Mouse (Mus musculus): Measurements from ENCODE around the gene Hemgn. TPM values are rescaled to one million over a fixed set of nuclear protein-coding genes. Genes with fewer than 3 reads are reported as not detected.
A peak's percentile ranks its signal among the peaks of the same experiment; 100 is the strongest.

Hemgn gene
- polyA plus RNA-seq (2015; fragmentation: Nextera tagmentation; extraction: Ambion mirVana), result 3.1 and 12.6 TPM in 2 replicates

GRCm38 (mm10) chr4:46413406-46413805 lies at the start of gene Hemgn:
TSS of gene Hemgn (minus strand) at chr4:46413506.
- Histone ChIP-seq H3K9me3 (no peaks in the 10 kb centered on the region), H3K4me3 (no peak within 1 kb of the TSS)
- no peak for ATAC-seq (ENCODE audit: extremely low read depth, insufficient number of reproducible peaks, low FRiP score, low TSS enrichment)

GRCm38 (mm10) chr4:46458411-46458810 lies 45.1 kb upstream of the Hemgn start:
- Histone ChIP-seq H3K36me3 (peaks cover 44% of the 10 kb centered on the region), H3K9ac (no peak overlapping the region), H3K4me2 (no peak overlapping the region), H3K4me3 (no peak overlapping the region), H3K4me1 (peaks cover 77% of the 10 kb centered on the region), H3K27ac (replicated peaks) (no peak overlapping the region), H3K27me3 (replicated peaks) (no peaks in the 10 kb centered on the region), H3K9me3 (no peaks in the 10 kb centered on the region)
- 90% methylated on average over 2 of the region's 2 CpGs for WGBS
- no peak for ATAC-seq (ENCODE audit: extremely low read depth, insufficient number of reproducible peaks, low FRiP score, low TSS enrichment)

More at GRCm38 (mm10) chr4:46413406-46413805, at the start of gene Hemgn:
- Histone ChIP-seq H3K9ac (no peak within 1 kb of the TSS), H3K4me1 (peaks cover 7% of the 10 kb centered on the region; the same call in 1 of the 2 replicates), H3K4me2 (no peak within 1 kb of the TSS), H3K27me3 (replicated peaks) (0 out of 2 replicates have a peak, but pooled peaks cover 3% of the 10 kb centered on the region), H3K36me3 (no peaks in the 10 kb centered on the region), H3K27ac (replicated peaks) (no peak within 1 kb of the TSS)
- WGBS, result 72% methylated on average over 7 of the region's 7 CpGs

GRCm38 (mm10) chr4:46457186-46457585 lies 43.9 kb upstream of the Hemgn start:
- peaks cover 79% of the 10 kb centered on the region for H3K4me1 ChIP-seq
- H3K27ac ChIP-seq (replicated peaks), result no peak overlapping the region
- H3K27me3 ChIP-seq (replicated peaks), result no peaks in the 10 kb centered on the region
- no peak overlapping the region for H3K9ac ChIP-seq
- no peaks in the 10 kb centered on the region for H3K9me3 ChIP-seq
- no peak overlapping the region for H3K4me2 ChIP-seq
- H3K36me3 ChIP-seq, result peaks cover 32% of the 10 kb centered on the region
- 87% methylated on average over 3 of the region's 3 CpGs for WGBS
- no peak overlapping the region for H3K4me3 ChIP-seq
- ATAC-seq (ENCODE audit: extremely low read depth, insufficient number of reproducible peaks, low FRiP score, low TSS enrichment), result no peak

GRCm38 (mm10) chr4:46456762-46457161 lies 43.5 kb upstream of the Hemgn start:
- H3K4me1 ChIP-seq, result peaks cover 75% of the 10 kb centered on the region
- ATAC-seq (ENCODE audit: extremely low read depth, insufficient number of reproducible peaks, low FRiP score, low TSS enrichment), result no peak
- no peak overlapping the region for H3K9ac ChIP-seq
- H3K4me2 ChIP-seq, result no peak overlapping the region
- H3K27ac ChIP-seq (replicated peaks), result no peak overlapping the region
- no peaks in the 10 kb centered on the region for H3K9me3 ChIP-seq
- H3K27me3 ChIP-seq (replicated peaks), result no peaks in the 10 kb centered on the region
- WGBS, result 83% methylated on average over 4 of the region's 4 CpGs
- peaks cover 29% of the 10 kb centered on the region for H3K36me3 ChIP-seq
- H3K4me3 ChIP-seq, result no peak overlapping the region

GRCm38 (mm10) chr4:46454097-46454864 lies 41.0 kb upstream of the Hemgn start:
- whole genome bisulfite sequencing, result 73% methylated on average over 5 of the region's 5 CpGs
- Histone ChIP-seq H3K4me2 (peak overlapping the region; percentile 88), H3K9me3 (no peaks in the 10 kb centered on the region), H3K27me3 (replicated peaks) (no peaks in the 10 kb centered on the region), H3K9ac (peak overlapping the region; percentile 100; the same call in 1 of the 2 replicates), H3K36me3 (peaks cover 9% of the 10 kb centered on the region), H3K4me1 (peaks cover 76% of the 10 kb centered on the region), H3K27ac (replicated peaks) (no peak overlapping the region), H3K4me3 (peak overlapping the region; percentile 93)
- ATAC-seq (ENCODE audit: extremely low read depth, insufficient number of reproducible peaks, low FRiP score, low TSS enrichment), result no peak

GRCm38 (mm10) chr4:46452855-46453719 lies 39.8 kb upstream of the Hemgn start:
- 36% methylated on average over 13 of the region's 13 CpGs for WGBS
- no peak for ATAC-seq (ENCODE audit: extremely low read depth, insufficient number of reproducible peaks, low FRiP score, low TSS enrichment)
- peak overlapping the region; percentile 100 for H3K9ac ChIP-seq

GRCm38 (mm10) chr4:46452481-46452850 lies 39.2 kb upstream of the Hemgn start:
- Histone ChIP-seq H3K27me3 (replicated peaks) (no peaks in the 10 kb centered on the region), H3K9me3 (no peaks in the 10 kb centered on the region), H3K4me1 (peaks cover 70% of the 10 kb centered on the region), H3K4me2 (peak overlapping the region; percentile 88), H3K9ac (peak overlapping the region; percentile 100), H3K36me3 (peaks cover 9% of the 10 kb centered on the region), H3K27ac (replicated peaks) (peak overlapping the region; percentile 100), H3K4me3 (peak overlapping the region; percentile 93)
- no peak; the same call in 1 of the 2 replicates for ATAC-seq (ENCODE audit: extremely low read depth, insufficient number of reproducible peaks, low FRiP score, low TSS enrichment)
- WGBS, result under 1% methylated on average over 19 of the region's 19 CpGs

More at GRCm38 (mm10) chr4:46452855-46453719, 39.8 kb upstream of the Hemgn start:
- peak overlapping the region; percentile 100 for H3K27ac ChIP-seq (replicated peaks)
- no peaks in the 10 kb centered on the region for H3K27me3 ChIP-seq (replicated peaks)
- no peaks in the 10 kb centered on the region for H3K9me3 ChIP-seq
- peak overlapping the region; percentile 93 for H3K4me3 ChIP-seq
- peaks cover 77% of the 10 kb centered on the region for H3K4me1 ChIP-seq
- peak overlapping the region; percentile 88 for H3K4me2 ChIP-seq
- peaks cover 9% of the 10 kb centered on the region for H3K36me3 ChIP-seq

- Histone ChIP-seq H3K4me2 (peak overlapping the region; percentile 88), H3K4me1 (peaks cover 65% of the 10 kb centered on the region), H3K9ac (peak overlapping the region; percentile 100), H3K9me3 (no peaks in the 10 kb centered on the region), H3K4me3 (peak overlapping the region; percentile 93), H3K36me3 (peaks cover 5% of the 10 kb centered on the region; the same call in 1 of the 2 replicates), H3K27ac (replicated peaks) (peak overlapping the region; percentile 100), H3K27me3 (replicated peaks) (no peaks in the 10 kb centered on the region)
- WGBS, result under 1% methylated on average over 94 of the region's 111 CpGs
- peak; percentile 32; the same call in 1 of the 2 replicates for ATAC-seq (ENCODE audit: extremely low read depth, insufficient number of reproducible peaks, low FRiP score, low TSS enrichment)
Measured at GRCm38 (mm10) chr4:46451758-46452480, 38.6 kb upstream of the Hemgn start.

- Histone ChIP-seq H3K4me1 (peaks cover 59% of the 10 kb centered on the region), H3K27me3 (replicated peaks) (no peaks in the 10 kb centered on the region), H3K36me3 (no peaks in the 10 kb centered on the region), H3K4me3 (peak overlapping the region; percentile 93), H3K27ac (replicated peaks) (peak overlapping the region; percentile 100), H3K4me2 (peak overlapping the region; percentile 88), H3K9ac (peak overlapping the region; percentile 100), H3K9me3 (no peaks in the 10 kb centered on the region)
- ATAC-seq (ENCODE audit: extremely low read depth, insufficient number of reproducible peaks, low FRiP score, low TSS enrichment), result peak; percentile 9; the same call in 1 of the 2 replicates
- WGBS, result under 1% methylated on average over 65 of the region's 70 CpGs
Measured at GRCm38 (mm10) chr4:46451240-46451757, 38.0 kb upstream of the Hemgn start.

GRCm38 (mm10) chr4:46450519-46451131 lies 37.3 kb upstream of the Hemgn start, which contains the start of gene Anp32b:
TSS of gene Anp32b (plus strand) at chr4:46450902.
- no peaks in the 10 kb centered on the region for H3K9me3 ChIP-seq
- WGBS, result 1% methylated on average over 64 of the region's 66 CpGs
- H3K27ac ChIP-seq (replicated peaks), result peak within 1 kb of the TSS; percentile 100
- H3K4me1 ChIP-seq, result peaks cover 52% of the 10 kb centered on the region
- H3K36me3 ChIP-seq, result no peaks in the 10 kb centered on the region
- H3K27me3 ChIP-seq (replicated peaks), result no peaks in the 10 kb centered on the region
- H3K4me2 ChIP-seq, result peak within 1 kb of the TSS; percentile 88
- H3K4me3 ChIP-seq, result peak within 1 kb of the TSS; percentile 93
- peak; percentile 89 for ATAC-seq (ENCODE audit: extremely low read depth, insufficient number of reproducible peaks, low FRiP score, low TSS enrichment)
- peak within 1 kb of the TSS; percentile 100 for H3K9ac ChIP-seq

Data from heart, embryonic 13.5 days (tissue).